Mouse (Mus musculus) hindbrain, embryonic 16.5 days (tissue): ENCODE results near the gene Taok1. TPM values are rescaled to one million over a fixed set of nuclear protein-coding genes. Genes with fewer than 3 reads are reported as not detected.

ENCODE experiments used
- ATAC-seq: fragments of 200-750 bp; cut with Nextera tagmentation; 2 replicates; pipeline ENCODE4 v1.8.0; 2017; ENCODE audit warnings: moderate TSS enrichment, moderate library complexity
- H3K27ac ChIP-seq: fragments of 300-500 bp; sonication (generic); 2 replicates; pipeline ENCODE4 v1.5.1; 2014; ENCODE audit warnings: low read depth, mild to moderate bottlenecking, control low read depth, low read length, moderate library complexity
- H3K27me3 ChIP-seq: fragments of 300-500 bp; sonication (generic); replicated peaks from 2 replicates; pipeline ENCODE4 v1.6.1; 2014; ENCODE audit warnings: low read length; ENCODE audit not compliant: control insufficient read depth, insufficient read depth
- H3K36me3 ChIP-seq: fragments of 300-500 bp; sonication (generic); 2 replicates; pipeline ENCODE4 v1.6.1; 2014; ENCODE audit warnings: mild to moderate bottlenecking, low read length, moderate library complexity, mixed read lengths; ENCODE audit not compliant: control insufficient read depth, insufficient read depth
- H3K4me1 ChIP-seq: fragments of 300-500 bp; sonication (generic); 2 replicates; pipeline ENCODE4 v1.6.1; 2014; ENCODE audit warnings: low read depth, low read length; ENCODE audit not compliant: control insufficient read depth, insufficient read depth
- H3K4me2 ChIP-seq: fragments of 300-500 bp; sonication (generic); 2 replicates; pipeline ENCODE4 v1.6.1; 2014; ENCODE audit warnings: mild to moderate bottlenecking, low read length, control low read depth, moderate library complexity
- H3K4me3 ChIP-seq: fragments of 300-500 bp; sonication (generic); 2 replicates; pipeline ENCODE4 v1.5.1; 2014; ENCODE audit warnings: mild to moderate bottlenecking, low read length, control low read depth, moderate library complexity
- H3K9ac ChIP-seq: fragments of 300-500 bp; sonication (generic); 2 replicates; pipeline ENCODE4 v1.6.1; 2014; ENCODE audit warnings: low read depth, mild to moderate bottlenecking, control low read depth, low read length, moderate library complexity
- H3K9me3 ChIP-seq: fragments of 300-500 bp; sonication (generic); 2 replicates; pipeline ENCODE4 v1.6.1; 2014; ENCODE audit warnings: mild to moderate bottlenecking, low read length, moderate library complexity; ENCODE audit not compliant: control insufficient read depth
- WGBS: fragments of 180-500 bp; shearing (Covaris S2); extraction: QIAGEN DNeasy Blood & Tissue Kit; methylation state at CpG from one replicate; pipeline ENCODE4 v1.1.7; 2014; 5-methylcytosine and 5-hydroxymethylcytosine counted together
- polyA plus RNA-seq: library from polyadenylated mRNA; unstranded; fragments of >200 nt; fragmentation: Nextera tagmentation; extraction: Ambion mirVana; gene quantifications from 2 replicates; pipeline ENCODE4 v1.2.1, GENCODE M21; 2015

Gene Taok1
- polyA plus RNA-seq, 1 experiment from 2014 or later: 18.7 TPM

DNA sequence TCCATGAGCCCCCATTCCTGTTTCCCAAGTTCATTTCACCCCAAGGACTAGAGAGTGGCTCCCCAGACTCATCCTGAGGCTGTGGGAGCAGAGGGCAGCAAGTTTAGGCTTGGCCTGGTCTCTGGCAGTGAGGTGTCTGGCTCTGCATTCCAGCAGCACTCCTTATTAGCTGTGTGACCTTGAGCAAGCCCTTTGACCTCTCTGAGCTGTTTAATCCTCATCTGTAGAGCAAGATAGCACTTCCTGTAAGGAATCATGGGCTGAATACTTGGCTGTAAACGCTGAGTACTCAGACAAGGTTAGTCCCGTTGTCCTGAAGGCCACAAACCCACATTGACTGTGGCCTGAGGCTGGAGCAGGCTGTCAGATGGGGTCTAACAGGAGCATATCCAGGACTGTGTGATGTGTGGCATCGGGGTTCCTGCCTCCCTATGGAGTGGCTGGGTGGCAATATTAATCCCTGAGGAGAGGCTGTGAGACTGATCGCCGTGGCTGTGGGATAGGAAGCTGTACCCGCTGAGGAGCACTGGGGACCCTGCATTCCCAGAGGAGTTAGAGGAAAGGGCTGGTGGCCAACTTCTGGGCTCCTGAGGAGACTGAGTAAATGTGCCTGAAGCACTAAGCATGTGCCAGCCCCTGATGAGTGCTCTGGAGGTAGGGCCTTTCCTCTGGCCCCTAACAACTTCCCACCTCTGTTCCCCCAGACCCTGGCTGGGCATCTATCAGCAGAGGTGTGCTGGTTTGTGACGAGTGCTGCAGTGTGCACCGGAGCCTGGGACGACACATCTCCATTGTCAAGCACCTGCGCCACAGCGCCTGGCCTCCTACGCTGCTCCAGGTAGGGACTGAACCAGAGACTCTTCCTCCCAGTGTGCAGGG is 109.1 kb downstream of the Taok1 start:
- WGBS: 68% methylated on average over 12 of the region's 12 CpGs
- no peak overlapping the region for H3K4me3 ChIP-seq
- H3K4me1 ChIP-seq: peaks cover 53% of the 10 kb centered on the region
- H3K27me3 ChIP-seq: no peaks in the 10 kb centered on the region
- H3K36me3 ChIP-seq: peaks cover 17% of the 10 kb centered on the region
- H3K27ac ChIP-seq: peak overlapping the region; percentile 10; the same call in 1 of the 2 replicates
- no peak overlapping the region for H3K4me2 ChIP-seq
- ATAC-seq: no peak
- no peaks in the 10 kb centered on the region for H3K9me3 ChIP-seq
- H3K9ac ChIP-seq: no peak overlapping the region

DNA sequence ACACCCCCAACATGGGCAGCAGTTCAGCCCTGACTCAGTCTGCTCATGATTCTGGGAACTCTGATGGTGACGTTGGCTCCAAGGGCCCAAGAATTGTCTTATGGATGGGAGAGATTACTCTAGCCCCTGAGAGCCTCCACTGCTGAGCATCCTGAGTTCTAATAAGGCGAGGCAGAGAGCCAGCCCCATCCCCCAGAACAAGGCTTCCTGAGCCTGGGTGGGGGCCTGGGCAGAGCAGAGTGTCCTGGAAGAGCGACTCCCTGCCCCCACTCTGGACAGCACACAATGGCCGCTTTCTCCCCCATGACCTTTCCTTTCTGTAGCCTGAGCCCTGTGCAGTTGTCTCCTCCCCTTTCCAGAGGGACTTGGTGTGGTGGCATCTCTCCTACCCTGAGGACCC is 109.8 kb downstream of the Taok1 start:
- H3K27ac ChIP-seq: 0 out of 2 replicates have a peak overlapping the region, but pooled peaks have one; percentile 10
- H3K9me3 ChIP-seq: no peaks in the 10 kb centered on the region
- no peak overlapping the region for H3K9ac ChIP-seq
- no peak overlapping the region for H3K4me2 ChIP-seq
- no peak overlapping the region for H3K4me3 ChIP-seq
- H3K27me3 ChIP-seq: no peaks in the 10 kb centered on the region
- ATAC-seq: no peak
- H3K4me1 ChIP-seq: peaks cover 53% of the 10 kb centered on the region
- WGBS: 32% methylated on average over 4 of the region's 4 CpGs
- H3K36me3 ChIP-seq: peaks cover 12% of the 10 kb centered on the region

- H3K4me3 ChIP-seq: no peak overlapping the region
- no peaks in the 10 kb centered on the region for H3K9me3 ChIP-seq
- WGBS: 16% methylated on average over 6 of the region's 6 CpGs
- H3K4me2 ChIP-seq: no peak overlapping the region
- H3K27ac ChIP-seq: peak overlapping the region; percentile 40; the same call in 1 of the 2 replicates
- H3K27me3 ChIP-seq: no peaks in the 10 kb centered on the region
- ATAC-seq: no peak
- H3K4me1 ChIP-seq: peaks cover 57% of the 10 kb centered on the region
- peaks cover 12% of the 10 kb centered on the region for H3K36me3 ChIP-seq
- no peak overlapping the region; the same call in 1 of the 2 replicates for H3K9ac ChIP-seq
Observed at GRCm38 (mm10) chr11:77497341-77497756, 110.3 kb downstream of the Taok1 start.

GRCm38 (mm10) chr11:77495507-77495906 is 112.1 kb downstream of the Taok1 start:
- H3K4me3 ChIP-seq: no peak overlapping the region
- H3K27ac ChIP-seq: no peak overlapping the region
- H3K36me3 ChIP-seq: peaks cover 10% of the 10 kb centered on the region
- no peak for ATAC-seq
- H3K4me1 ChIP-seq: peaks cover 69% of the 10 kb centered on the region
- H3K9ac ChIP-seq: no peak overlapping the region
- no peaks in the 10 kb centered on the region for H3K9me3 ChIP-seq
- no peaks in the 10 kb centered on the region for H3K27me3 ChIP-seq
- H3K4me2 ChIP-seq: no peak overlapping the region; the same call in 1 of the 2 replicates

DNA sequence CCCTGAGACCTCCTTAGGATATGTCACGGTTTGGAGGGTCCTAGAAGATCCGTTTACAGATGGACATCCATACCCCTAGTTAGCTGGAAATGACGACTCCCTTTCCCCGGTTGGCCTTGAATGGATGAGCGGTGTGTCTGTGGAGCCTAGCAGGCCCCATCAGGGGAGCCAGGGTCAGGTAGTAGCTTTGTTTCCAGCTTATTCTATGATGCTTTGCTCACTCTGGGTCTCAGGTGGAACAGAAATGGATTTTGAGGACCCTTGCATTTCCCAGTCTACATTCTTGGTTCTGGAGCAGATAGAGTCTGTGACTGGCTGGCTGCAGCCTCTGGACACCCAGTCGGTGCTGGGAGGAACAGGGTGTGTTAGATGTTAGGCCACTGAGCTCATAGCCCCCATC is 112.8 kb downstream of the Taok1 start:
- H3K4me1 ChIP-seq: peaks cover 70% of the 10 kb centered on the region

GRCm38 (mm10) chr11:77494344-77494676 is 113.3 kb downstream of the Taok1 start:
- H3K27ac ChIP-seq: peak overlapping the region; percentile 90
- H3K4me1 ChIP-seq: peaks cover 67% of the 10 kb centered on the region
- no peaks in the 10 kb centered on the region for H3K27me3 ChIP-seq
- ATAC-seq: no peak
- H3K4me3 ChIP-seq: peak overlapping the region; percentile 95
- H3K9me3 ChIP-seq: no peaks in the 10 kb centered on the region
- 39% methylated on average over 4 of the region's 4 CpGs for WGBS
- peak overlapping the region; percentile 93 for H3K9ac ChIP-seq
- no peaks in the 10 kb centered on the region for H3K36me3 ChIP-seq
- peak overlapping the region; percentile 77 for H3K4me2 ChIP-seq

More for the DNA sequence above, 112.8 kb downstream of the Taok1 start:
- Histone ChIP-seq H3K36me3 (peaks cover 2% of the 10 kb centered on the region; the same call in 1 of the 2 replicates), H3K4me3 (peak overlapping the region; percentile 95; the same call in 1 of the 2 replicates), H3K27ac (no peak overlapping the region), H3K9me3 (no peaks in the 10 kb centered on the region), H3K9ac (peak overlapping the region; percentile 93), H3K27me3 (no peaks in the 10 kb centered on the region), H3K4me2 (peak overlapping the region; percentile 77)
- no peak for ATAC-seq
- 70% methylated on average over 6 of the region's 6 CpGs for WGBS

DNA sequence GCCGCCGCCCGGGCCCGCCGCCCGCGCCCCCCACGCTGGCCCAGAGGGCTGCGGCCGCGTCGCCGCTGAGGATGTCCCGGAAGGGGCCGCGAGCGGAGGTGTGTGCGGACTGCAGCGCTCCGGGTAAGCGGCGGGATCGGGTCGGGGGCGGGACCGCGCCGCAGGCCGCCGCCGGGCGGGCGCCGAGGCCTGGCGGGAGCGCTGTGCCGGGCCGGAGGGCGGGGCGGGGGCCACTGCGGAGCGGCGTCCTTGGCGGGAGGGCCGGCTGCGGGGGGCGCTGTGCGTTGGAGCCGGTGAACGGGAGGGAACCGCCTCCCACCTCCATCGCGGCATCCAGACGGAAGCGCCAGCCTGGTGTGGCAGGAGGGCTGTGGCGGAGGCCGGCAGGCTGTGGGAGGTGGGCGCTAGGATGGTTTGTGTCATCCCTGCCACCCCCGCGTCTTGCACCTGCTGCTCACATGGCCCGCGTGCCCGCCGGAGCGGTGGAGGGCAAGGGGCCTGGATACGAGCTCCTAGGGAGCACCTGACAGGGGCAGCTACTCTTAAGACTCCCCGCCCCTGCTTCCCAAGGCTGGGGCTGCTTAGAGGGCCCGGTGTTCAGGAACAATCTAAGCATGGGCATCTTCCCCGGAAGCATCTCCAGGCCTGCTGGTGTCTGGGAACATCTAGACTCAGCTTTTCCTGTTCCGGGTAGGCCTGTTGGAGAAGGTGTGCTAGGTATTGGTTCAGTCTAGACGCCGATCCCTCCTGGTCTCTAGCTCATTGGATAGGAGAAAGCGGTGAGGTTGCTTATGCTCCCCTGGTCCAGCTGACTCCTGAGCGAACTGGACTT is 113.9 kb downstream of the Taok1 start, which contains the start of gene Git1:
Gene Git1 (plus strand): TSS at position 51 of the 832 bp plus-strand sequence.
- Histone ChIP-seq H3K9me3 (no peaks in the 10 kb centered on the region), H3K4me1 (peaks cover 65% of the 10 kb centered on the region), H3K27me3 (no peaks in the 10 kb centered on the region), H3K4me3 (peak within 1 kb of the TSS; percentile 95), H3K9ac (peak within 1 kb of the TSS; percentile 93), H3K4me2 (peak within 1 kb of the TSS; percentile 77), H3K36me3 (no peaks in the 10 kb centered on the region), H3K27ac (peak within 1 kb of the TSS; percentile 90)
- 2% methylated on average over 38 of the region's 74 CpGs for WGBS
- ATAC-seq: no peak

GRCm38 (mm10) chr11:77492911-77493332 is 114.7 kb downstream of the Taok1 start:
- peak overlapping the region; percentile 93 for H3K9ac ChIP-seq
- peaks cover 63% of the 10 kb centered on the region for H3K4me1 ChIP-seq
- no peaks in the 10 kb centered on the region for H3K9me3 ChIP-seq
- H3K4me3 ChIP-seq: peak overlapping the region; percentile 95
- H3K27me3 ChIP-seq: no peaks in the 10 kb centered on the region
- no peaks in the 10 kb centered on the region for H3K36me3 ChIP-seq
- H3K27ac ChIP-seq: peak overlapping the region; percentile 90
- H3K4me2 ChIP-seq: peak overlapping the region; percentile 76
- under 1% methylated on average over 28 of the region's 32 CpGs for WGBS
- ATAC-seq: peak; percentile 81
